Mouse (Mus musculus) intestine, embryonic 14.5 days (tissue): Measurements from ENCODE around the gene Trub2. TPM values are rescaled to one million over a fixed set of nuclear protein-coding genes. Genes with fewer than 3 reads are reported as not detected.

Experiments used
- polyA plus RNA-seq: library from polyadenylated mRNA; unstranded; fragments of >200 nt; fragmentation: Nextera tagmentation; extraction: Ambion mirVana; gene quantifications from 2 replicates; pipeline ENCODE4 v1.2.1, GENCODE M21; 2014

Gene Trub2
- polyA plus RNA-seq, 1 experiment from 2014 or later: 33.3 TPM

Other genes starting within 250 kb of the Trub2 start
- 15.1 and 15.7 TPM in 2 replicates for gene Rapgef1, start 168.8 kb downstream of the Trub2 start, polyA plus RNA-seq
- 0.82 and 1.1 TPM in 2 replicates for gene Gm13420, start 36.8 kb downstream of the Trub2 start, polyA plus RNA-seq
- gene Gm13547, start 29.2 kb downstream of the Trub2 start, polyA plus RNA-seq: not detected in 2 replicates
- 48.3 and 50.0 TPM in 2 replicates for gene Coq4, start 1.0 kb downstream of the Trub2 start, polyA plus RNA-seq
- 16.0 and 16.2 TPM in 2 replicates for gene Slc27a4, start 14.1 kb upstream of the Trub2 start, polyA plus RNA-seq
- gene Urm1, start 31.6 kb upstream of the Trub2 start, polyA plus RNA-seq: 26.7 and 26.9 TPM in 2 replicates
- 20.2 and 22.4 TPM in 2 replicates for gene Cercam, start 80.7 kb upstream of the Trub2 start, polyA plus RNA-seq
- gene Odf2, start 100.7 kb upstream of the Trub2 start, polyA plus RNA-seq: 50.0 and 64.3 TPM in 2 replicates
- gene Gle1, start 146.9 kb upstream of the Trub2 start, polyA plus RNA-seq: 52.4 and 57.6 TPM in 2 replicates
- gene Sptan1, start 177.1 kb upstream of the Trub2 start, polyA plus RNA-seq: 131 and 141 TPM in 2 replicates